Mouse (Mus musculus): Measurements from ENCODE around the gene Gm9780.
"Not testable (repeated sequence)": the region's sequence is repeated elsewhere in the genome, so short reads cannot be mapped to it uniquely, and the experiment has no call there.

DNA sequence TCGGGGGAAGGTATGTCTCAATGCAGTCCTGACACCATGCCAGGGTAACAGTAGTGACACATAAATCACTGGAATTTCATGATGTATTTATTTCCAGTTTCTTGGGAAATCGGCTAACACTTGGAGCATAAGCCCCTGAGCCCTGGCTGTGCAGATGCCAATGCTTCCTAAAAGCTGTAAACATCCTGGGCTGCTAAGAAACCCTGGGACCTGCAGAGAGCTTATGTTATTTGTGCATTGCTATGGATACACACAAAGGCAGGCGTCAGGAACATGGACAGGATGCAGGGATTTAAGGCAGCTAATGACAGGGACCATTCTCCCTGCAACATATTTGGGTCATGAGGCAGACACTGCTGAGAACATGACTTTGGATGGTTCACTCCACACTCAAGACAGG, 15.7 kb upstream of the Gm9780 start:
- not testable (repeated sequence) for TF ChIP-seq CTCF (IDR thresholded peaks at IDR 0.05; ENCODE audit: borderline replicate concordance, insufficient read depth, low read length); POLR2A (IDR thresholded peaks at IDR 0.05; ENCODE audit: low read depth, low read length)
